Mouse (Mus musculus) brain, embryonic 14.5 days (tissue): ENCODE measurements around the gene Celsr1.

Source experiments
- CTCF ChIP-seq: fragments of 200-500 bp; IDR thresholded peaks from 2 replicates; pipeline ENCODE4 v1.5.1; 2012; ENCODE audit warnings: inconsistent platforms, mild to moderate bottlenecking, moderate library complexity, borderline replicate concordance; ENCODE audit not compliant: insufficient read depth, insufficient read length; ENCODE audit errors: extremely low read depth
- POLR2A ChIP-seq: fragments of 200-500 bp; IDR thresholded peaks from 2 replicates; pipeline ENCODE4 v1.6.1; 2012; ENCODE audit warnings: mild to moderate bottlenecking, inconsistent platforms, borderline replicate concordance; ENCODE audit not compliant: poor library complexity, insufficient read depth, insufficient read length, severe bottlenecking; ENCODE audit errors: extremely low read depth

DNA sequence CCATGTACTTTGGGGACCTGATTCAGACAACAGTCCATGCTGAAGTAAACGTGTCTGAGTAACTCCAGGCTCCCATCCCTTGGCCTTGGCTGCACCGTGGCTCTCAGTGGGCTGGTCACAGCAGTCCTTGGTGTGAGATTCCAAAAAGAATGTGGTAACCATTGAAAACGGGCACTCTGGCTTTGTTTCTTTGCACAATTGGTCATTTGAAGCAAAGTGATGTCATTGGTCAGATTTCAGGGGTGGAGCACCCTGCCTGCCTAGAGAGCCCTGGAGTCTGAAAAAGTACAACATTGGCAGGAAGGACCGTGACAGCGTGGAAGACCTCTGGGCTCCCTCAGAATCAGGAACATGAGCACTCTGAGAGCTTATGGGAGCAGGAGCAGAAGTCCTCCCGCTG lies 134.2 kb downstream of the Celsr1 start:
- TF ChIP-seq CTCF (no peak), POLR2A (no peak)
